Mouse (Mus musculus) MEL (cell line): Measurements from ENCODE around the gene Tmem91. TPM values are rescaled to one million over a fixed set of nuclear protein-coding genes. Genes with fewer than 3 reads are reported as not detected.

ENCODE experiments used
- DNase-seq: peaks from one replicate; pipeline ENCODE4 v3.0.0; 2011; ENCODE audit warnings: low read depth, low spot score
- H3K27ac ChIP-seq: 2 replicates; pipeline ENCODE4 v1.5.1; 2012; ENCODE audit warnings: low read depth, mild to moderate bottlenecking, control low read depth, low read length, moderate library complexity; ENCODE audit not compliant: control insufficient read depth
- H3K27me3 ChIP-seq, 2 experiments: fragments of 150-350 bp in 1 of 2; sonication (generic) in 1 of 2; 2 replicates each; pipeline ENCODE4 v1.6.1; 2012; ENCODE audit warnings: low read length in 2 of 2, mild to moderate bottlenecking in 2 of 2, improper control_type of control experiment in 1 of 2, moderate library complexity in 1 of 2; ENCODE audit not compliant: insufficient read depth in 2 of 2, control insufficient read depth in 1 of 2
- H3K36me3 ChIP-seq, 2 experiments: 2 replicates each; pipeline ENCODE4 v1.6.1; 2012 to 2014; ENCODE audit warnings: low read length in 2 of 2, improper control_type of control experiment in 1 of 2, inconsistent platforms in 1 of 2, mild to moderate bottlenecking in 1 of 2; ENCODE audit not compliant: insufficient read depth in 2 of 2, control insufficient read depth in 1 of 2
- H3K4me1 ChIP-seq, 2 experiments: fragments of 150-350 bp in 1 of 2; sonication (generic) in 1 of 2; 2 replicates each; pipeline ENCODE4 v1.6.1; 2012; ENCODE audit warnings: low read length in 2 of 2, improper control_type of control experiment in 1 of 2, mild to moderate bottlenecking in 1 of 2; ENCODE audit not compliant: insufficient read depth in 2 of 2, control insufficient read depth in 1 of 2
- H3K4me3 ChIP-seq, 2 experiments: fragments of 150-350 bp in 1 of 2; sonication (generic) in 1 of 2; 2 replicates each; pipeline ENCODE4 v1.5.1; 2012; ENCODE audit warnings: low read depth in 2 of 2, low read length in 2 of 2, mild to moderate bottlenecking in 2 of 2, moderate library complexity in 2 of 2, control low read depth in 1 of 2, improper control_type of control experiment in 1 of 2; ENCODE audit not compliant: control insufficient read depth in 1 of 2, insufficient read depth in 1 of 2
- H3K79me2 ChIP-seq: 2 replicates; pipeline ENCODE4 v1.6.1; 2012; ENCODE audit warnings: mild to moderate bottlenecking, low read length, moderate library complexity; ENCODE audit not compliant: control insufficient read depth, poor library complexity, insufficient read depth
- H3K9ac ChIP-seq: 2 replicates; pipeline ENCODE4 v1.6.1; 2012; ENCODE audit warnings: low read depth, mild to moderate bottlenecking, control low read depth, low read length, moderate library complexity; ENCODE audit not compliant: control insufficient read depth, poor library complexity, severe bottlenecking
- H3K9me3 ChIP-seq: fragments of 150-350 bp; sonication (generic); replicated peaks from 2 replicates; pipeline ENCODE4 v1.6.1; 2012; ENCODE audit warnings: mild to moderate bottlenecking, low read length, improper control_type of control experiment, moderate library complexity; ENCODE audit not compliant: insufficient read depth
- BHLHE40 ChIP-seq: IDR thresholded peaks from 2 replicates; pipeline ENCODE4 v1.6.1; 2012; ENCODE audit warnings: low read depth, mild to moderate bottlenecking, inconsistent platforms, low read length, improper control_type of control experiment, borderline replicate concordance
- CHD1 ChIP-seq: IDR thresholded peaks from 2 replicates; pipeline ENCODE4 v1.6.1; 2012; ENCODE audit warnings: low read depth, mild to moderate bottlenecking, inconsistent platforms, low read length, improper control_type of control experiment
- CTCF ChIP-seq, 3 experiments: IDR thresholded peaks in 2 of 3; conservative IDR thresholded peaks in 1 of 3; 2 replicates each; pipeline ENCODE4 v1.5.1; 2011 to 2012; ENCODE audit warnings: low read length in 3 of 3, low read depth in 2 of 3, mild to moderate bottlenecking in 2 of 3, improper control_type of control experiment in 1 of 3, inconsistent platforms in 1 of 3, mixed read lengths in 1 of 3, moderate library complexity in 1 of 3; ENCODE audit not compliant: control insufficient read depth in 1 of 3, insufficient read depth in 1 of 3, poor library complexity in 1 of 3, severe bottlenecking in 1 of 3
- ELF1 ChIP-seq: IDR thresholded peaks from 2 replicates; pipeline ENCODE4 v1.6.1; 2014; ENCODE audit warnings: low read depth, mild to moderate bottlenecking, inconsistent platforms, low read length, improper control_type of control experiment, moderate library complexity
- EP300 ChIP-seq, 2 experiments: IDR thresholded peaks; 2 replicates each; pipeline ENCODE4 v1.6.1; 2011; ENCODE audit warnings: improper control_type of control experiment in 2 of 2, low read length in 2 of 2, low read depth in 1 of 2, mild to moderate bottlenecking in 1 of 2
- ETS1 ChIP-seq: IDR thresholded peaks from 2 replicates; pipeline ENCODE4 v1.6.1; 2012; ENCODE audit warnings: low read depth, mild to moderate bottlenecking, inconsistent platforms, low read length, improper control_type of control experiment, moderate library complexity
- GABPA ChIP-seq: IDR thresholded peaks from 2 replicates; pipeline ENCODE4 v1.6.1; 2012; ENCODE audit warnings: low read depth, mild to moderate bottlenecking, inconsistent platforms, low read length, improper control_type of control experiment, moderate library complexity
- GATA1 ChIP-seq: IDR thresholded peaks from 2 replicates; pipeline ENCODE4 v1.6.1; 2011; ENCODE audit warnings: low read depth, low read length, improper control_type of control experiment
- JUND ChIP-seq: IDR thresholded peaks from 2 replicates; pipeline ENCODE4 v1.6.1; 2011; ENCODE audit warnings: low read depth, mild to moderate bottlenecking, improper control_type of control experiment, low read length
- MAFK ChIP-seq: IDR thresholded peaks from 2 replicates; pipeline ENCODE4 v1.6.1; 2011; ENCODE audit warnings: low read depth, mild to moderate bottlenecking, low read length, improper control_type of control experiment, borderline replicate concordance
- MEF2A ChIP-seq: IDR thresholded peaks from 2 replicates; pipeline ENCODE4 v1.6.1; 2014; ENCODE audit warnings: low read depth, mild to moderate bottlenecking, inconsistent platforms, low read length, improper control_type of control experiment; ENCODE audit not compliant: poor library complexity, insufficient replicate concordance, severe bottlenecking; ENCODE audit errors: extremely low read depth
- NRF1 ChIP-seq: IDR thresholded peaks from 2 replicates; pipeline ENCODE4 v1.6.1; 2014; ENCODE audit warnings: low read depth, mild to moderate bottlenecking, inconsistent platforms, low read length, improper control_type of control experiment, moderate library complexity; ENCODE audit not compliant: poor library complexity, insufficient read depth, severe bottlenecking
- POLR2A ChIP-seq, 2 experiments: IDR thresholded peaks; 2 replicates each; pipeline ENCODE4 v1.6.1; 2011 to 2012; ENCODE audit warnings: low read length in 2 of 2, mild to moderate bottlenecking in 2 of 2, control low read depth in 1 of 2, improper control_type of control experiment in 1 of 2, low read depth in 1 of 2, moderate library complexity in 1 of 2; ENCODE audit not compliant: control insufficient read depth in 1 of 2, insufficient read depth in 1 of 2, poor library complexity in 1 of 2
- RAD21 ChIP-seq: IDR thresholded peaks from 2 replicates; pipeline ENCODE4 v1.6.1; 2011; ENCODE audit warnings: mild to moderate bottlenecking, low read depth, low read length, improper control_type of control experiment
- SMC3 ChIP-seq: IDR thresholded peaks from 2 replicates; pipeline ENCODE4 v1.6.1; 2011; ENCODE audit warnings: low read depth, low read length, improper control_type of control experiment
- ZC3H11A ChIP-seq: IDR thresholded peaks from 2 replicates; pipeline ENCODE4 v1.6.1; 2012; ENCODE audit warnings: low read depth, mild to moderate bottlenecking, inconsistent platforms, low read length, improper control_type of control experiment
- polyA plus RNA-seq, 2 experiments: library from polyadenylated mRNA; stranded (reverse) in 1 of 2; unstranded in 1 of 2; fragments of >175 nt in 1 of 2; fragments of >200 nt in 1 of 2; gene quantifications; 2 replicates each; pipeline versions ENCODE4 v1.2.1 to v1.2.4; 2012; ENCODE audit warnings: low replicate concordance in 2 of 2, low read depth in 1 of 2; ENCODE audit not compliant: insufficient read length in 2 of 2, insufficient read depth in 1 of 2, missing spikeins in 1 of 2
- total RNA-seq: library from RNA; depleted of rRNA; stranded (reverse); fragments of 300-350 nt; gene quantifications from 2 replicates; pipeline ENCODE4 v1.2.3, GENCODE M21; 2012

Gene Tmem91
- total and polyA plus RNA-seq, 3 experiments = 0.89 to 3.3 TPM; not detected in 1

DNA sequence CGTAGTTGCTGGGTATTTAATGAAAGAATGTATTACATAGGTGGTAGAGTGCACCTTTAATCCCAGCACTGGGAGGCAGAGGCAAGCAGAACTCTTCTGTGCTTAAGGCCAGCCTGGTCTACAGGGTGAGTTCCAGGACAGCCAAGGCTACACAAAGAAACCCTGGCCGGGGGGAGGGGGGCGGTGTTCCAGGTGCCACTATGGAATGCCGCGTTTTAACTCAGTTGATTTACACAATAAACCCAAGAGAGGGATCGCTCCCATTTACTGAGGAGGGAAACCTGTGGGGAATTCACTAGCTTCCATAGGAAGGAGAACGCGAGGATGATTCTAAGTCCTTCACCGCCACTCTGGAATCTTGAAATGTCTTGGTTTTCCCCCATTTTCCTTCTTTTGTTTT is 5.3 kb downstream of the Tmem91 start:
- Histone ChIP-seq H3K27ac (no peak overlapping the region), H3K79me2 (no peaks in the 10 kb centered on the region), H3K4me3 (no peak overlapping the region), H3K9ac (no peak overlapping the region), H3K36me3 (peaks cover 0 to 4% of the 10 kb centered on the region in 2 experiments; a peak in 3 of 4 replicates), H3K27me3 (no peaks in the 10 kb centered on the region), H3K9me3 (no peaks in the 10 kb centered on the region), H3K4me1 (0 out of 4 replicates have a peak, but pooled peaks cover 0 to under 1% of the 10 kb centered on the region in 2 experiments)
- no peak for TF ChIP-seq BHLHE40
- no peak for TF ChIP-seq NRF1
- no peak for TF ChIP-seq ZC3H11A
- TF ChIP-seq JUND = no peak
- TF ChIP-seq ETS1 = no peak
- no peak for DNase-seq

DNA sequence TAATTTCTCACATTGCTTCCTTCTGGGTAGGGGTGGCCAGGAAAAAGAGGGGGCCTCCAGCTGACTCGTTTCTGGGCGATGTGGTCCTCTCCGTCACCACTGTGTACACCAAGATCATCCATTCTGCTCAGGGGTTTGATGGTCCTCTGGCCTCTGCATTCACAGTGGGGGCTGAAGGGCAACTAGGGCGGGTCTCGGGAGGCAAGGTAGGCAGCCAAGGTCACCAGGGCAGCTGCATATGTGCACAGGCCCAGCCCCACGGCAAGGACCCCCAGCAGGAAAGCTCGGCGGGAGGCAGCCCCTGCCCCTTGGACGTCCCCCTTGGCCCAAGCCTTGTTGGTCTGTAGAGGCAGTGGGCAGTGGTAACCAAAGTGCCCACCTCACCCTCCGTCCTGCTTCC is 5.8 kb downstream of the Tmem91 start:
- no peak overlapping the region for H3K9ac ChIP-seq
- H3K27me3 ChIP-seq = no peaks in the 10 kb centered on the region
- no peak overlapping the region for H3K27ac ChIP-seq
- H3K9me3 ChIP-seq = no peaks in the 10 kb centered on the region
- no peaks in the 10 kb centered on the region for H3K79me2 ChIP-seq
- TF ChIP-seq MEF2A = no peak
- TF ChIP-seq RAD21 = no peak
- TF ChIP-seq CHD1 = no peak
- TF ChIP-seq MAFK = no peak
- TF ChIP-seq GATA1 = no peak
- TF ChIP-seq GABPA = no peak
- no peak for TF ChIP-seq CTCF (IDR thresholded peaks at IDR 0.05 in 2 of 3, conservative IDR thresholded peaks at IDR 0.05 in 1 of 3; ENCODE audit: control insufficient read depth in 1 of 3, insufficient read depth in 1 of 3, low read depth in 2 of 3, low read length in 3 of 3, poor library complexity in 1 of 3, severe bottlenecking in 1 of 3)
- TF ChIP-seq SMC3 = no peak
- no peak for TF ChIP-seq ELF1
- H3K4me1 ChIP-seq = no peaks in the 10 kb centered on the region
- peaks cover 0 to 4% of the 10 kb centered on the region in 2 experiments; a peak in 3 of 4 replicates for H3K36me3 ChIP-seq
- no peak for DNase-seq
- no peak overlapping the region for H3K4me3 ChIP-seq

DNA sequence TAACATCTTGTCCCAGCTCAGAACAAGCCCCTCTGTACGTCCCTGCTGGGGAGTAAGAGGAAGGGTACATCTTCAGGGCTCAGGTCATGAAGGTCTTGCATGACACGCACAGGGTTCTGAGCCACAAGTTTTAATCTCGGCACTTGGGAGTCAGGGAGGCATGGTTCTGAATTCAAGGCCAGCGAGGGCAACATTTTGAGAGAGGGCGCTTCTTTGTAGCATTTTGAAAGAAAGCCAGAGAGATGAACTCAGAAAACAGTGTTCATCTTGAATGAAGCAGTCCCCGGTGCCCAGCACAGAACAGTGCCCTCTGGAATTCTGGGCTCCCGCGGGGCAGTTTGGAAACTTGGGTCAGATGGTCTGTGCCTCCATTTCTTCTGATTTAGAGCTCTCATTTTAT is 8.6 kb downstream of the Tmem91 start:
- DNase-seq = no peak
- peaks cover 7% of the 10 kb centered on the region for H3K79me2 ChIP-seq
- H3K4me3 ChIP-seq = no peak overlapping the region
- H3K27me3 ChIP-seq = no peaks in the 10 kb centered on the region
- peaks cover 4 to 6% of the 10 kb centered on the region in 2 experiments for H3K36me3 ChIP-seq
- TF ChIP-seq POLR2A (IDR thresholded peaks at IDR 0.05; ENCODE audit: control insufficient read depth in 1 of 2, insufficient read depth in 1 of 2, low read depth in 1 of 2, low read length in 2 of 2, poor library complexity in 1 of 2) (0 out of 4 replicates have a peak, but pooled peaks of 1 of the 2 experiments have one; percentile 10), EP300 (IDR thresholded peaks at IDR 0.05; ENCODE audit: low read depth in 1 of 2, low read length in 2 of 2) (no peak)
- H3K9me3 ChIP-seq = no peaks in the 10 kb centered on the region
- H3K9ac ChIP-seq = no peak overlapping the region
- 0 out of 4 replicates have a peak, but pooled peaks cover 0 to 3% of the 10 kb centered on the region in 2 experiments for H3K4me1 ChIP-seq
- no peak overlapping the region for H3K27ac ChIP-seq
